Mouse (Mus musculus) adrenal gland, adult 18-20 months (tissue): ENCODE measurements around the gene Pdia6. TPM values are rescaled to one million over a fixed set of nuclear protein-coding genes. Genes with fewer than 3 reads are reported as not detected.
A peak's percentile ranks its signal among the peaks of the same experiment; 100 is the strongest.

Source experiments
- DNase-seq, 2 experiments: peaks; one replicate each; pipeline ENCODE4 v3.0.0; 2021 to 2022; ENCODE audit warnings: low spot score in 2 of 2
- long read RNA-seq, 2 experiments: library from polyadenylated mRNA; stranded (forward); transcript quantifications; one replicate each; pipeline ENCODE4 v2.0.0; 2021
- total RNA-seq, 2 experiments: library from RNA; stranded (reverse); gene quantifications; 1 replicate in 1 of 2; 2 replicates in 1 of 2; pipeline ENCODE4 v1.2.3; 2021

Gene Pdia6
- 100 to 1,000 TPM; 175 to 178 TPM for total RNA-seq
- long read RNA-seq, experiment 1, transcript Pdia6-201 (13 exons, 2,175 nt), result major isoform, 206 of 216 reads
- long read RNA-seq, experiment 1, partial matches to known transcripts, result 2 of 216 reads
- long read RNA-seq, experiment 1, other reads (novel, unspliced or antisense), result 7 of 216 reads
- long read RNA-seq, experiment 2, transcript Pdia6-201 (13 exons, 2,175 nt), result major isoform, 643 of 666 reads
- long read RNA-seq, experiment 2, partial matches to known transcripts, result 11 of 666 reads
- long read RNA-seq, experiment 2, other reads (novel, unspliced or antisense), result 11 of 666 reads

GRCm38 (mm10) chr12:17265971-17266672 is at the start of gene Pdia6:
Pdia6 (plus strand) TSS chr12:17266545.
- DNase-seq, result peak; percentile 89 to 90

- DNase-seq, result no peak
These were observed 48.0 kb upstream of the Pdia6 start for GRCm38 (mm10) chr12:17218390-17218789.

- no peak for DNase-seq
These were observed 47.2 kb upstream of the Pdia6 start for GRCm38 (mm10) chr12:17219107-17219506.

GRCm38 (mm10) chr12:17220631-17221030 is 45.7 kb upstream of the Pdia6 start:
- peak; percentile 31 to 51 for DNase-seq

- no peak for DNase-seq
These were observed 44.4 kb upstream of the Pdia6 start for GRCm38 (mm10) chr12:17221891-17222428.

- DNase-seq, result no peak
These were observed 43.3 kb upstream of the Pdia6 start for GRCm38 (mm10) chr12:17223050-17223449.

- DNase-seq, result peak in 1 of 2 experiments; percentile 27
These were observed 41.3 kb upstream of the Pdia6 start for GRCm38 (mm10) chr12:17225012-17225411.

GRCm38 (mm10) chr12:17227903-17228302 is 38.4 kb upstream of the Pdia6 start:
- DNase-seq, result no peak

- DNase-seq, result no peak
These were observed 35.8 kb upstream of the Pdia6 start for GRCm38 (mm10) chr12:17230581-17230980.

GRCm38 (mm10) chr12:17231513-17231912 is 34.8 kb upstream of the Pdia6 start:
- no peak for DNase-seq

GRCm38 (mm10) chr12:17235535-17236313 is 30.6 kb upstream of the Pdia6 start:
- DNase-seq, result no peak

- DNase-seq, result no peak
These were observed 27.5 kb upstream of the Pdia6 start for GRCm38 (mm10) chr12:17238588-17239427.

- no peak for DNase-seq
These were observed 27.0 kb upstream of the Pdia6 start for GRCm38 (mm10) chr12:17239428-17239688.

- DNase-seq, result no peak
These were observed 25.3 kb upstream of the Pdia6 start for GRCm38 (mm10) chr12:17241016-17241415.

GRCm38 (mm10) chr12:17241614-17242013 is 24.7 kb upstream of the Pdia6 start:
- DNase-seq, result no peak

- DNase-seq, result peak in 1 of 2 experiments; percentile 47
These were observed 24.3 kb upstream of the Pdia6 start for GRCm38 (mm10) chr12:17242041-17242440.

- DNase-seq, result no peak
These were observed 15.4 kb upstream of the Pdia6 start for GRCm38 (mm10) chr12:17250962-17251361.

GRCm38 (mm10) chr12:17253069-17253468 is 13.3 kb upstream of the Pdia6 start:
- DNase-seq, result peak; percentile 57 to 60

- DNase-seq, result no peak
These were observed 10.7 kb upstream of the Pdia6 start for GRCm38 (mm10) chr12:17255602-17256001.

GRCm38 (mm10) chr12:17256905-17257304 is 9.4 kb upstream of the Pdia6 start:
- peak in 1 of 2 experiments; percentile 40 for DNase-seq

GRCm38 (mm10) chr12:17258431-17258830 is 7.9 kb upstream of the Pdia6 start:
- DNase-seq, result no peak
